Mouse (Mus musculus): Measurements from ENCODE around the gene Lrrc56. TPM values are rescaled to one million over a fixed set of nuclear protein-coding genes. Genes with fewer than 3 reads are reported as not detected.

Gene Lrrc56
- polyA plus RNA-seq, 1 experiment from 2014 or later: 6.7 TPM

DNA sequence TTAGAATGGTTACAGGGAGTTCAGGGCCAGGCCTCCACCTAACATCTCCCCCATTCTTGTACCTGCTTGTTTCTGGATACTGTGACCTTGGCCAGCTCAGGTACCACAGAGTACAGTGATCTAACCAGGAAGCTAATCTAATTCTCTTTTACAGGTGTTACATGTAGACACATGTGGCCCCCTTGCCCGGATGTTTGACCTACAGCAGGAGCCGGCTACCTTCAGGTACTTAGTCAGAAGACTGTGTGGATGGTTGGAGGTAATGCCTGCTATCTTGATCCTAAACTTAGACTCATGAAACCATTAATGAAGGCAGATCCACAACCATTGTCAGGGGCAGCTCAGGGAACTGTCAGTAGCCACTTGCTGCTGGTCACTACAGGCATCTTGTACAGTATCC is 1.8 kb downstream of the Lrrc56 start:
- Histone ChIP-seq H3K4me1 (ENCODE audit: control insufficient read depth, insufficient read depth, low read length) (peaks cover 5% of the 10 kb centered on the region), H3K36me3 (ENCODE audit: control insufficient read depth, insufficient read depth, low read length) (peaks cover 14% of the 10 kb centered on the region), H3K4me2 (ENCODE audit: low read length) (no peak overlapping the region), H3K4me3 (ENCODE audit: low read depth, low read length) (no peak overlapping the region), H3K9me3 (replicated peaks; ENCODE audit: control insufficient read depth, low read length) (no peaks in the 10 kb centered on the region), H3K27me3 (replicated peaks; ENCODE audit: control insufficient read depth, insufficient read depth, low read length) (no peaks in the 10 kb centered on the region), H3K9ac (ENCODE audit: low read length) (no peak overlapping the region), H3K27ac (ENCODE audit: low read depth, low read length) (no peak overlapping the region)
- DNase-seq (ENCODE audit: low spot score) (no peak), ATAC-seq (no peak)
- 92% methylated on average over 2 of the region's 2 CpGs for WGBS

DNA sequence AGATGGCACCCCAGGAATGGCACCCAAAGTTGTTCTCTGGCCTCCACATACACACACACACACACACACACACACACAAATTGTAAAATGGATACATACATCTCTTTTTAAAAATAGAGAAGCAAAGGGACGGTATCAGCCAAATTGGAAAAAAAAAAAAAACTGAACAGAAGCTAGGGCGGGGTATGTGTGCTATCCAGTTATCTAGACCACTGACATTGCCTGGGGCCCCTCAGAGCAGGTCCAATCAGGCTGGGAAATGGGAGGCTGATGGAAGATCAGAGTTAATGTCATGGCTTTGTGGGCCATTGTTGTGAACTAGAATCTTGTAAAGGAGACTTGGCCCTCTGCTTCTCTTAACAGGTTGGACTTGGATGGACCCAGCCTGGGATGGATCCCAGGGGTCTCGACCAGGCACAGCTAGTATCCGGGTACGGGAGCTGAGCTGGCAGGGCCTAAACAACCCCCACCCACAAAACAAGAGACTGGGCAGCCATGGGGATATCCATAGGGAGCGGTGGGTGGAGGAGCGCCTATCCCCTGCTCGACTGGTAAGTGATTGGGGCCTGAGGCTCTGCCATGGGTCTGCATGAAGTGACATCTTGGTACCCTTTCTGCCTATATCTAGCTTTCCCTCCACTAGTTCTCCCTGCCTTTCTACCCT is 2.8 kb downstream of the Lrrc56 start:
- peaks cover 5% of the 10 kb centered on the region for H3K4me1 ChIP-seq (ENCODE audit: control insufficient read depth, insufficient read depth, low read length)
- H3K27me3 ChIP-seq (replicated peaks; ENCODE audit: control insufficient read depth, insufficient read depth, low read length): no peaks in the 10 kb centered on the region
- DNase-seq (ENCODE audit: low spot score) (no peak), ATAC-seq (no peak)
- WGBS: 93% methylated on average over 8 of the region's 8 CpGs
- no peak overlapping the region for H3K4me2 ChIP-seq (ENCODE audit: low read length)
- no peaks in the 10 kb centered on the region for H3K9me3 ChIP-seq (replicated peaks; ENCODE audit: control insufficient read depth, low read length)
- H3K4me3 ChIP-seq (ENCODE audit: low read depth, low read length): no peak overlapping the region
- peaks cover 4% of the 10 kb centered on the region for H3K36me3 ChIP-seq (ENCODE audit: control insufficient read depth, insufficient read depth, low read length)
- no peak overlapping the region for H3K9ac ChIP-seq (ENCODE audit: low read length)
- no peak overlapping the region for H3K27ac ChIP-seq (ENCODE audit: low read depth, low read length)

DNA sequence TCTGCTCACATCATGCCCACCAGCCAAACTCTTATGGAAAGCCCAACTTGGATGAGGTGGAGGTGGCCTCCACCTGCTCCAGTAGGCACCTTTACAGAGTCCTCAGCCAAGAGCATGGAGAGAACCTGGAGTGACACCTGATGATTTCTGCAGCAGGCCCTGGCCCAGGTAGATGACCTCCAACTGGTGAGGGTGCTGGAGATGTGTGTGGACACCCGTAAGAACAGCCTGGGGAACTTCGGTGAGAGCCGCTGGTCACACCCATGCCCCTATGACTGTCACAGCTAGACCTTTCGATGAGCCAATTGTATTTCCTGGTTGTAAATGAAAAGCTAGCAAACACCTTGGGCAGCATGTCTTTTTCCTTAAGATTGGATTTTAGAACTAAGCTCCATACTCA is 4.2 kb downstream of the Lrrc56 start:
- Histone ChIP-seq H3K27me3 (replicated peaks; ENCODE audit: control insufficient read depth, insufficient read depth, low read length) (no peaks in the 10 kb centered on the region), H3K4me3 (ENCODE audit: low read depth, low read length) (no peak overlapping the region), H3K9me3 (replicated peaks; ENCODE audit: control insufficient read depth, low read length) (no peaks in the 10 kb centered on the region), H3K36me3 (ENCODE audit: control insufficient read depth, insufficient read depth, low read length) (no peaks in the 10 kb centered on the region), H3K4me2 (ENCODE audit: low read length) (no peak overlapping the region), H3K9ac (ENCODE audit: low read length) (no peak overlapping the region), H3K27ac (ENCODE audit: low read depth, low read length) (no peak overlapping the region), H3K4me1 (ENCODE audit: control insufficient read depth, insufficient read depth, low read length) (no peaks in the 10 kb centered on the region; the same call in 1 of the 2 replicates)
- WGBS: 98% methylated on average over 4 of the region's 4 CpGs
- DNase-seq (ENCODE audit: low spot score) (no peak), ATAC-seq (no peak)

GRCm38 (mm10) chr7:141204546-141204945 is 10.6 kb downstream of the Lrrc56 start:
- no peak overlapping the region for H3K4me2 ChIP-seq (ENCODE audit: low read length)
- 81% methylated on average over 3 of the region's 3 CpGs for WGBS
- H3K9ac ChIP-seq (ENCODE audit: low read length): no peak overlapping the region
- H3K4me1 ChIP-seq (ENCODE audit: control insufficient read depth, insufficient read depth, low read length): no peaks in the 10 kb centered on the region
- no peaks in the 10 kb centered on the region for H3K36me3 ChIP-seq (ENCODE audit: control insufficient read depth, insufficient read depth, low read length)
- H3K4me3 ChIP-seq (ENCODE audit: low read depth, low read length): no peak overlapping the region
- no peak for DNase-seq (ENCODE audit: low spot score)
- no peaks in the 10 kb centered on the region for H3K27me3 ChIP-seq (replicated peaks; ENCODE audit: control insufficient read depth, insufficient read depth, low read length)
- ATAC-seq: no peak
- no peaks in the 10 kb centered on the region for H3K9me3 ChIP-seq (replicated peaks; ENCODE audit: control insufficient read depth, low read length)
- H3K27ac ChIP-seq (ENCODE audit: low read depth, low read length): no peak overlapping the region

GRCm38 (mm10) chr7:141205504-141205903 is 11.5 kb downstream of the Lrrc56 start:
- 92% methylated on average over 5 of the region's 5 CpGs for WGBS
- ATAC-seq: no peak
- no peaks in the 10 kb centered on the region for H3K36me3 ChIP-seq (ENCODE audit: control insufficient read depth, insufficient read depth, low read length)
- H3K27me3 ChIP-seq (replicated peaks; ENCODE audit: control insufficient read depth, insufficient read depth, low read length): no peaks in the 10 kb centered on the region
- H3K4me3 ChIP-seq (ENCODE audit: low read depth, low read length): no peak overlapping the region
- no peak overlapping the region for H3K27ac ChIP-seq (ENCODE audit: low read depth, low read length)
- no peak overlapping the region for H3K4me2 ChIP-seq (ENCODE audit: low read length)
- H3K9ac ChIP-seq (ENCODE audit: low read length): no peak overlapping the region
- H3K4me1 ChIP-seq (ENCODE audit: control insufficient read depth, insufficient read depth, low read length): no peaks in the 10 kb centered on the region
- H3K9me3 ChIP-seq (replicated peaks; ENCODE audit: control insufficient read depth, low read length): no peaks in the 10 kb centered on the region
- DNase-seq (ENCODE audit: low spot score): no peak

DNA sequence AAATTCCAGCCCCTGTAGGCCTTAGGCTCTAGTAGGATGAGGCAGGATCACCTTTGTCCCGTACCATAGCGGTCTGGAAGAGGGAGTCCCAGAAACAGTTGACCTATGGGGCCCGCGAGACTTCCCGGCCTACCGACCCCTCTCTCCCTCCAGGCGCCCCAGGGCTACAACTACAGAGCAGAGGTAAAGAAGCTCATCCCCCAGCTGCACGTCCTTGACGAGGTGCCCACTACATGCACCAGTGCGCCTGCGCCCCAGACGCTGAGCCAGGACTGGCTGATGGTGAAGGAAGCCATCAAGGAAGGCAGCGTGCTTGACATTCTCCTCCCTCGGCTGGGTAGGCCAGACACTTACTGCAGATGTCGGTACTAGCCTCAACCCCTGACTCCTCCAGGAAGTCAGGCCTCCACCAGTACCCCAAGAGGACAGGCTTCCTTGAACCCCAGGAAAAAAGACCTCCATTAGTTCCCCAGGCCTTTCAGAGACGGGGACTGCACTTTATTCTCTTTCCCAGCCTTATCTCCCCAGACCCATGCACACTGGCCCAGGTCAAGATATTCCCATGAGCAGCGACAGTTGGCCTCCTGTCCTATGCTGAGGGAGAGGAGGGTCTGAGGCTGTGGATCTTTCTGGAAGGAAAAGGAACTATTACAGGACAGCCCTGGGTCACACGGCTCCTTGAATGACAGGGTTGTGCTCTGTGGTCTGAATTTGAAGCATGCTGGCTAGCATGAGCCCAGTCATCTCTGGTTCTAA is 12.4 kb downstream of the Lrrc56 start:
- 92% methylated on average over 18 of the region's 18 CpGs for WGBS

GRCm38 (mm10) chr7:141209526-141209925 is 15.6 kb downstream of the Lrrc56 start:
- no peak overlapping the region for H3K9ac ChIP-seq (ENCODE audit: low read length)
- WGBS: 62% methylated on average over 3 of the region's 3 CpGs
- no peak overlapping the region for H3K27ac ChIP-seq (ENCODE audit: low read depth, low read length)
- no peaks in the 10 kb centered on the region for H3K9me3 ChIP-seq (replicated peaks; ENCODE audit: control insufficient read depth, low read length)
- DNase-seq (ENCODE audit: low spot score) (no peak), ATAC-seq (no peak)
- no peaks in the 10 kb centered on the region for H3K4me1 ChIP-seq (ENCODE audit: control insufficient read depth, insufficient read depth, low read length)
- no peak overlapping the region for H3K4me2 ChIP-seq (ENCODE audit: low read length)
- no peaks in the 10 kb centered on the region for H3K36me3 ChIP-seq (ENCODE audit: control insufficient read depth, insufficient read depth, low read length)
- H3K4me3 ChIP-seq (ENCODE audit: low read depth, low read length): no peak overlapping the region
- no peaks in the 10 kb centered on the region for H3K27me3 ChIP-seq (replicated peaks; ENCODE audit: control insufficient read depth, insufficient read depth, low read length)

More for the DNA sequence above, 12.4 kb downstream of the Lrrc56 start:
- Histone ChIP-seq H3K9me3 (replicated peaks; ENCODE audit: control insufficient read depth, low read length) (no peaks in the 10 kb centered on the region), H3K4me3 (ENCODE audit: low read depth, low read length) (no peak overlapping the region), H3K27me3 (replicated peaks; ENCODE audit: control insufficient read depth, insufficient read depth, low read length) (no peaks in the 10 kb centered on the region), H3K36me3 (ENCODE audit: control insufficient read depth, insufficient read depth, low read length) (no peaks in the 10 kb centered on the region), H3K4me2 (ENCODE audit: low read length) (no peak overlapping the region), H3K9ac (ENCODE audit: low read length) (no peak overlapping the region), H3K4me1 (ENCODE audit: control insufficient read depth, insufficient read depth, low read length) (no peaks in the 10 kb centered on the region), H3K27ac (ENCODE audit: low read depth, low read length) (no peak overlapping the region)
- ATAC-seq: no peak
- no peak for DNase-seq (ENCODE audit: low spot score)

DNA sequence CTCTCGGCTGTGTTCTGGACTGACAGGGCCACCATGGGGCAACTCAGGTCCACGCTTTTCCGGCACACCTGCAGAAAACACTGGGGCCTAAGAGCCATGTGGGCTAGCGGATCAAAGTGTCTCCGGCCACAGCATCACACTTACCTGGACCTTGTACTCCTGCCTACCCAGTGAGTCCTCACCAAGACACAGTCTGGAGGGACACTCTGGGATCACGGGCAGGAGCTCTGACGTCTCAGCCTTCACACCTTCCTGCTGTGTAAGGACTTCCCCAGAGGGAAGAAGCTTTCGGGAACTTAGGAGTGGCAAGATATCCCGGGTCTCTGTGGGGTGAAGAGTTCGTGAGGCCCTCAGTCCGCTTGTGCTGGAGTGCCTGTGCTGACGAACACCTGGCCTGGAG is 16.2 kb downstream of the Lrrc56 start:
- peaks cover 3% of the 10 kb centered on the region for H3K4me1 ChIP-seq (ENCODE audit: control insufficient read depth, insufficient read depth, low read length)
- no peaks in the 10 kb centered on the region for H3K36me3 ChIP-seq (ENCODE audit: control insufficient read depth, insufficient read depth, low read length)
- no peak overlapping the region for H3K4me2 ChIP-seq (ENCODE audit: low read length)
- H3K27me3 ChIP-seq (replicated peaks; ENCODE audit: control insufficient read depth, insufficient read depth, low read length): no peaks in the 10 kb centered on the region
- WGBS: 89% methylated on average over 12 of the region's 12 CpGs
- DNase-seq (ENCODE audit: low spot score): no peak
- ATAC-seq: no peak
- no peak overlapping the region for H3K4me3 ChIP-seq (ENCODE audit: low read depth, low read length)
- H3K9ac ChIP-seq (ENCODE audit: low read length): no peak overlapping the region
- no peaks in the 10 kb centered on the region for H3K9me3 ChIP-seq (replicated peaks; ENCODE audit: control insufficient read depth, low read length)
- no peak overlapping the region for H3K27ac ChIP-seq (ENCODE audit: low read depth, low read length)

DNA sequence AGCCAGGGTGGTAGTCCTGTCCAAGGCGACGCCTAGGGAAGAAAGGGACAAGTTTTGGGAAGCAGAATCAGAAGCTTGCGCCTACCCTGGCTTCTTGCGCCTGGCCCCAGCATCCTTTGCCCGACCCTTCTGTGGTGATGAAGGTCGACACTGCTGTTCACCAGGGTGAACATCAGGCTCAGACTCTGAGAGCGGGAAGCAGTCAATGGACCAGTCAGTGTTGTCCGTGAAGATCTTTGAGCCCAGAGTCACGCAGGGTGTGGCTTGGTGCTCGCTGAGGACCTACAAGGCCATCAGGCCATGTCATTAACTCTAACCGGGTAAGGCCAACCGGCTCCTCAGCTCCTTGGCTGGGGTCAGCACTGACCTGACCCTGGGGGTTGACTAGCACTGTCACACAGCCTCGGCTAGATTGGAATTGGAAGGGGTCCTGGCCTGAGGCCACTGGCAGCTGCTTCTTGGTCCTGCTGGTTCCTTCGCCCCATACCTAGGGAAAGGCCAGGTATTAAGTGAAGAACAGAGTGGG is 16.7 kb downstream of the Lrrc56 start:
- H3K27ac ChIP-seq (ENCODE audit: low read depth, low read length): no peak overlapping the region
- 91% methylated on average over 14 of the region's 14 CpGs for WGBS
- DNase-seq (ENCODE audit: low spot score) (no peak), ATAC-seq (no peak)
- H3K9me3 ChIP-seq (replicated peaks; ENCODE audit: control insufficient read depth, low read length): no peaks in the 10 kb centered on the region
- no peak overlapping the region for H3K9ac ChIP-seq (ENCODE audit: low read length)
- no peaks in the 10 kb centered on the region for H3K27me3 ChIP-seq (replicated peaks; ENCODE audit: control insufficient read depth, insufficient read depth, low read length)
- no peak overlapping the region for H3K4me3 ChIP-seq (ENCODE audit: low read depth, low read length)
- H3K4me2 ChIP-seq (ENCODE audit: low read length): no peak overlapping the region
- no peaks in the 10 kb centered on the region for H3K36me3 ChIP-seq (ENCODE audit: control insufficient read depth, insufficient read depth, low read length)
- H3K4me1 ChIP-seq (ENCODE audit: control insufficient read depth, insufficient read depth, low read length): peaks cover 5% of the 10 kb centered on the region
